Mouse (Mus musculus) MEL (cell line): ENCODE results near the gene Slc13a3.

Experiments used
- CHD1 ChIP-seq: IDR thresholded peaks from 2 replicates; pipeline ENCODE4 v1.6.1; 2012; ENCODE audit warnings: low read depth, mild to moderate bottlenecking, inconsistent platforms, low read length, improper control_type of control experiment
- CTCF ChIP-seq, 3 experiments: IDR thresholded peaks in 2 of 3; conservative IDR thresholded peaks in 1 of 3; 2 replicates each; pipeline ENCODE4 v1.5.1; 2011 to 2012; ENCODE audit warnings: low read length in 3 of 3, low read depth in 2 of 3, mild to moderate bottlenecking in 2 of 3, improper control_type of control experiment in 1 of 3, inconsistent platforms in 1 of 3, mixed read lengths in 1 of 3, moderate library complexity in 1 of 3; ENCODE audit not compliant: control insufficient read depth in 1 of 3, insufficient read depth in 1 of 3, poor library complexity in 1 of 3, severe bottlenecking in 1 of 3
- ELF1 ChIP-seq: IDR thresholded peaks from 2 replicates; pipeline ENCODE4 v1.6.1; 2014; ENCODE audit warnings: low read depth, mild to moderate bottlenecking, inconsistent platforms, low read length, improper control_type of control experiment, moderate library complexity
- GABPA ChIP-seq: IDR thresholded peaks from 2 replicates; pipeline ENCODE4 v1.6.1; 2012; ENCODE audit warnings: low read depth, mild to moderate bottlenecking, inconsistent platforms, low read length, improper control_type of control experiment, moderate library complexity
- HCFC1 ChIP-seq: IDR thresholded peaks from 2 replicates; pipeline ENCODE4 v1.6.1; 2012; ENCODE audit warnings: low read depth, mild to moderate bottlenecking, inconsistent platforms, low read length, improper control_type of control experiment, moderate library complexity
- MYC ChIP-seq: IDR thresholded peaks from 2 replicates; pipeline ENCODE4 v1.6.1; 2011; ENCODE audit warnings: low read depth, mild to moderate bottlenecking, low read length, improper control_type of control experiment, moderate library complexity
- NELFE ChIP-seq: IDR thresholded peaks from 2 replicates; pipeline ENCODE4 v1.6.1; 2011; ENCODE audit warnings: low read depth, low read length, improper control_type of control experiment
- TAL1 ChIP-seq: IDR thresholded peaks from 2 replicates; pipeline ENCODE4 v1.6.1; 2012; ENCODE audit warnings: mild to moderate bottlenecking, inconsistent platforms, low read length, moderate library complexity, mixed read lengths
- TBP ChIP-seq: IDR thresholded peaks from 2 replicates; pipeline ENCODE4 v1.8.0; 2011; ENCODE audit warnings: low read depth, low read length, improper control_type of control experiment
- TCF12 ChIP-seq: IDR thresholded peaks from 2 replicates; pipeline ENCODE4 v1.6.1; 2014; ENCODE audit warnings: low read depth, mild to moderate bottlenecking, inconsistent platforms, low read length, improper control_type of control experiment, moderate library complexity
- ZC3H11A ChIP-seq: IDR thresholded peaks from 2 replicates; pipeline ENCODE4 v1.6.1; 2012; ENCODE audit warnings: low read depth, mild to moderate bottlenecking, inconsistent platforms, low read length, improper control_type of control experiment

- TF ChIP-seq MYC (no peak), CTCF (IDR thresholded peaks at IDR 0.05 in 2 of 3, conservative IDR thresholded peaks at IDR 0.05 in 1 of 3; ENCODE audit: control insufficient read depth in 1 of 3, insufficient read depth in 1 of 3, low read depth in 2 of 3, low read length in 3 of 3, poor library complexity in 1 of 3, severe bottlenecking in 1 of 3) (no peak), TAL1 (no peak), GABPA (no peak), CHD1 (no peak), NELFE (no peak), HCFC1 (no peak), TBP (no peak), ZC3H11A (no peak), TCF12 (no peak), ELF1 (no peak)
These were observed 40.0 kb upstream of the Slc13a3 start for GRCm38 (mm10) chr2:165512870-165513600.
